Mouse (Mus musculus): ENCODE data around the gene Ctrl.
"Not testable (repeated sequence)": the region's sequence is repeated elsewhere in the genome, so short reads cannot be mapped to it uniquely, and the experiment has no call there.

Gene Ctrl

DNA sequence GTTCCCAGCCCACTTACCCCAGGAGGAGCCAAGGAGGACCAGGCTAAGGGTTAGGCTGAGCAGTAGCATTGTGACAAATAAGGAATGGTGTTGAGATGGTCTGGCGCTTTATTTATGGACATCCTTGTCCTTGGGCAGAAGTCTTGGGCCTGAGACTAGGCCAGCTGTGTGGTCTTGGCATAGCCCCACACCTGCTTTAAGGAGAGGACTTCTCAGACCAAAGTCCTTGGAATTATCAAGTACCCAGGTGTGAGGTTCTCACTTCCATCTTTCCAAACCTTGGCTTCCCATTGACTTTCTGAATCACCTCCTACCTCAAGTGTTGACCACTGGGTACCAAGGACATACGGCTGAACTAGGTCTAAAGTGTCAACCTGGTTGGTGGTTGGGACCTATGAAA is at the start of gene Ctrl:
Ctrl (minus strand) TSS at position 101 of the 400 bp plus-strand sequence.
- no peak for DNase-seq

DNA sequence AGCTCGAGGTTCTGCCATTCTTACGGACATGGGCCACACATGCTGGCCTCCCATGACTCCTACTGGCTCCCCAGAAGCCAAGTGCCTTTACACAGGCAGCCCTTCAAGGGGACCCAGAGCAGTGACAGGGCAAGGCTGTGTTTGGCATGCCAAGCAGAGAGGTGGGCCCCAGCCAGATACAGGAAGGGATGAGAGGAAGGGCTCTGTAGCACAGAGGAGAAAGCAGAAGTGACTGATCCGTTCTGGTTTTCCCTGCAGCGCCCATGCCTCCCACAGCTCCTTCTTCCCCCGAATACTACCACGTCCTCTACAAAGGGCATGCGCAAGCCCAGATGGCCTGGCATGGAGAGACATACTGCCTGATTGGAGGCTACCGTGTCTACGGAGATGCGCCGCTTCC is 49.7 kb upstream of the Ctrl start:
- not testable (repeated sequence) for DNase-seq

DNA sequence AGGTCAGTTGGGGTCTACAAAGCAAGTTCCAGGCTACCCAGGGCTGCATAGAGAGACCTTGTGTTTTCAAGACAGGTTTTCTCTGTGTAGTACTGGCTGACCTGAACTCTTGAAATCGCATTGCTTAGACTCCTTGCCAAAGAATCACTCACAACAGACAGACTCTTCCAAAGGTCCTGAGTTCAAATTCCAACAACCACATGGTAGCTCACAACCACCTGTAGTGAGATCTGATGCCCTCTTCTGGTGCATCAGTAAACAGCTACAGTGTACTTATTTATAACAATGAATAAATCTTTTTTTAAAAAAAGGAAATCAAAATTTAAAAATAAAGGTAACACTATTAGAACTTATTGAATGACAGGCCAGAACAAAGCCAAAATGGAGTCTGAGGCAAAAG is 47.5 kb upstream of the Ctrl start:
- no peak for DNase-seq

DNA sequence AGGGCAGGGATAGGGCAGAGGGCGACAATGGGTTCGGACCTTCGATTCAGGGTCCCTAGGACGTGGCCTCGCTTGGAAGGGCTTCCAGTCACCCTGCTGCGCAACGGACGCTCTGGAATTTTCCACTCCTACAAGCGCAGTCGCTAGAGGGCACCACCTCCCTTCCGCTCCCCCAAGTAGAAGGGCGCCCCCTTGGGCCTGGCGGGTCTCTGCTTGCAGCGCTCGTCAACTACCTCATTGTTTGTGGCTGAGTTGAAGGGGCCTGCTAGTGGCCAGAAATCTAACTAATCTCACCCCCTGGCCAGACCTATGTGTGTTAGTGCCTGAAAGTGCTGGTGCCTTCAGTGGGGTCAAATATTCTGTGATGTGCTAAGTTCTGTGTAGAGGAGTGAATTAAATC is 45.7 kb upstream of the Ctrl start, which contains the start of gene Dpep3:
Dpep3 (minus strand) TSS at position 105 of the 400 bp plus-strand sequence.
- no peak for DNase-seq

DNA sequence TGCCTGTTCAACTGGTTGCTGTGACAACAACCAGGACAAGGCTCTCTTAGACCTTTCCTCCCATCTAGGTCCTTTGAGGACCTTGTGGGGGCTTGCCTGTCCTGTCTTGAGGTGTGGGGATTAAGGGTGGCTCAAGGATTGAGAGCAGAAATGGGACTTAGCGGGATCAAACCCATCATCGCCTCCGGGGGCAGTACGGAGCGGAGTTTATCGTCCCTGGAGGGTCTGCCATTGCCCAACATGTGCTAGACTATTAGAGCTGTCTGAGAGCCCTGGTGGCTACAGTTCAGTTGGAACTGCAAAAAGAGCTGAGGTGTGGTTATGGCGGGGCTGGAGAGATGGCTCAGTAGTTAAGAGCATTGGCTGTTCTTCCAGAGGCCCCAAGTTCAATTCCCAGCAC is 41.7 kb upstream of the Ctrl start:
- no peak for DNase-seq

DNA sequence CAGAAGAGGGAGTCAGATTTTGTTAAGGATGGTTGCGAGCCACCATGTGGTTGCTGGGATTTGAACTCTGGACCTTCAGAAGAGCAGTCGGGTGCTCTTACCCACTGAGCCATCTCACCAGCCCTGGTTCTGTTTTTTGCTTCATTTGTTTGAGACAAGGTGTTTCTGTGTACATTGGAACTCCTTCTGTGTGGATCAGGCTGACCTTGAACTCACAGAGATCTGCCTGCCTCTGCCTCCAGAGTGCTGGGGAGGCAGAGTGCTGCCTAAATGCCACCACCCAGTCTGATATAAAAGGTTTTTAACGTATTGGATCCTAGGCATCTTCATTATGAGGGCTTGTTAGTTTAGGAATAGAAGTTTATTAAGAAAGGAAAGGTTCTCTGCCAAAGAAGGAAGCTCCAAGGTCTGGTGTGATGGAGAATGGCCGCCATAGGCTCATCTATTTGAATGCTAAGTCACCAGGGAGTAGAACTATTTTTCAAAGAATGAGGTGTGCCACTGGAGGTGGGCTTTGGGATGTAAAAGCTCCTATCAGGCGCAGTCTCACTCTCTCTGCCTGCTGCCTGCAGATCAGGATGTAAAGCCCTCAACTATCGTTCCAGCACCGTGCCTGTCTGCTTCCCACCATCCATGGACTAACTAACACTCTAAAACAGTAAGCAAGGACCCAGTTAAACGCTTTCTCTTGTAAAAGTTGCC is 37.5 kb upstream of the Ctrl start:
- no peak for DNase-seq

DNA sequence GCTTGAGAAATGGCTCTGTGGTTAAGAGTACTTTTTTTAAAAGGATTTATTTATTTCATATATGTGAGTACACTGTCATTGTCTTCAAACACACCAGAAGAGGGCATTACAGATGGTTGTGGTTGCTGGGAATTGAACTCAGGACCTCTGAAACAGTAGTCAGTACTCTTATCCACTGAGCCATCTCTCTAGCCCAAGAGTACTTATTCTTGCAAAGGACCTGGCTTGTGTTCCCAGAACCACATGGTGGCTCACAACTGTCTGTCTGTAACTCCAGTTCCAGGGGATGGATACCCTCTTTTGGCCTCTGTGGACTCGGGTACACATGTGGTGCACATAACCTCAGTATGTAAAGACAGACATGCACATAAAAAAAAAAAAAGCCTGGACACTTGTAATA is 35.7 kb upstream of the Ctrl start:
- DNase-seq: no peak

DNA sequence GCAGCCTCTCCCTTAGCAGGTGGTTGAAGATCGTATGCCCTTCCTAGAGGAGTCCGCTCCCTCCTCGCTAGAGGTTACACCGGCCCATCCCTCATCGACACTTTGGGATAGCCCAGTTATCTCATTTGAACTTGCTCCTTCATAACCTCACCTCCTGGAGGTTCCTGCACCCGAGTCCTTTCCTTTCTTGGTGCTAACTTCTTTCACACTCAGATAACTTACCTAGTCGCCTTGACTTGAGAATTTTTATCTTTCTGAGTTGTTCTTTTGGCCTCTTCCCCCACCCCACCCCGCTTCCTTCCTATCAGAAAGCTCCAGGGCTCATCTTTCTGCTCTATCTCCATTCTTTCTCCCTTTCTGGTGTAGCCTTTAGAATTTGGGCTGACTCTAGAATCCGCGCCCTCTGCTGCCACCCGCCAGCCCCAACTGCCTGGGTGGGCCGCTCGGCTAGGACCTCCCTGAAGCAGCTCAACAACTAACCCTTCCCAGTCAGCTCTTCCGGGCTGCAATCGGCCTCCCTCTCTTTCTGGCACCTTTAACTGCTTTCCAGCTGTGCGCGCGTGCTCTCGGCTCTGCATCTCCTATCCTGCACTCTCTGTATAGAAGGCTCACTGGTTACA is 33.1 kb upstream of the Ctrl start:
- DNase-seq: no peak

DNA sequence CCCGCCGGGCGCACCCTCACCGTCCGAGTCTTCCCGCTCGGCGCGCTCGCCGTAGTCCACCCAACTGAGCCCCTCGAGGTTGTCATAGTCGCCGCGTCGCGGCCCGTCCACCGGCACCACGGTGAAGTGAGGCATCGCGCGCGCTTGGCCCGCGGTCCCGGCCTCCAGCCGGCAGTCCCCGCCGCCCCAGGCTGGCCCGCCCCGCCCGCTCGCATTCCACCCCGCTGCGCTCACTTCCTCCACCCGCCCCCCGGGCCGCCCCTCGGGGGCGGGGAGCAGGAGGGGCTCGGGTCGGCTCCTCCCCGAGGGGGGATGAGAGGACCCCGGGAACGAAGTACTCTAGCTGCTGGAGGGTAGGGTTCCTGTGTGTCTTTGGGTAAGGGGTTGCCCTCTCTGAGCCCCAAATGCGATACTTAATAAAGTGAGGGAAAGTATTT is 32.3 kb upstream of the Ctrl start, which contains the start of gene Slc12a4:
Slc12a4 (minus strand) TSS at position 193 of the 437 bp plus-strand sequence.
- peak; percentile 89 for DNase-seq

DNA sequence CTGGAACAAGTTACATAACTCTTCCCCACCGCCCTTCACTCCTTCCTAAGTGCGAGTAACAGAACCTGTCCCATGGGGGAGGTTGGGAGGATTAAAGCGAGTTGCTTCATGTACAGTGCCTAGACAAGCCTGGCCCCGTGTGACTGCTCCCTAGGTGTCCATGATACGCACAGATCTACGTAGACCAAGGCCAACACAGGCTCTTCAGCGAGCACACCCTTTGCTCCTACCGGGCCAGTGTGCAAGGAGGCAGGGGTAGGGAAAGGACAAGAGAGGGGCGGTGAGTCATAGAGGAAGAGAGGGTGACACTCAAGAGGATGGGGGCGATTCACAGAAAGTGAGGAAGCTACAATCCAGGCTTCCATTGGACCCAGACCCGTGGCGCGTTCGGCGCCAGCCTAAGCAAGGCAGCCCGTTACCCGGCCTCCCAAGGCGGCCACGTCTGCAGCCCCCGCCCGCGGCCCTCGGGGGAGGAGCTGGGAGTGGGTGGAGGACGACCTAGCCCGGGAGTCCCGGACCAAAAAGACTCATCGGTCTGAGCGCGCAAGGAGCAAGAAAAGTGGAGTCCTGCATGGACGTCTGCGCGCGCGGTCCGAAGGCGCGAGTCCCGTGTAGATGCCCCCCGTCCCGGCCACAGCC is 31.7 kb upstream of the Ctrl start:
- peak; percentile 64 for DNase-seq

DNA sequence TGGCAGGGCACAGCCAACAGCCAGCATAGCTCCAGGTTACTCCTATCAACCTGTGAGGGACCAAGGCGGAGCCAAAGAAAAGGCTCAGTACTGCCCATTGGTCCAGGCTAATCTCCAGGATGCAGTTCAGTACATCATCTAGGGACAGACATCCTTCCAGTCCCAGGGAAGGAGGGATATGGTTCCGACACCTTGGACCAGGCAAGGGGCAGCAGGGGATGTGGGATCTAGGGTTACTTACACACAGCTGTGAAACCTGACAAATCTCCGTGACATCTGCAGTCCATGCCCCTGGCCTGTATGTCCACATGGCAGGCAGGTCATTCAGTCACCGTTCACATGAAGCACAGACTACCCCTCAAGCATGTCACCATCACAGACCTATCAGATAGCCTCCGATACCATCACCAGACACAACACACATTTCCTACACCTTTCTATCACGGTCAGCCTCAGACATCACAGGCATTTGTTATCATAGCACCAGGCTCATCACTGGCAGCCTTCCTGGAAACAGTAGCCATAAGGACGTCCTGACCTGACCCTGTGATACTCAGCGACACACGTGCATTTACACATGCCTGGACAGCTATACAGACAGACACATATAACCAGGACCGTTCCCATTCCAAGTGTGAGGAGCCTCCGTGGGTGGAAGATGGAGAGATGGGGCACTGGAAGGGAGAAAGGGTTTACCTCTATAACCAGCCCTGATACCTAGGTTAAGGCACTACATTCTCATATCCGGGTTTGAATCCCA is 31.0 kb upstream of the Ctrl start:
- DNase-seq: no peak

DNA sequence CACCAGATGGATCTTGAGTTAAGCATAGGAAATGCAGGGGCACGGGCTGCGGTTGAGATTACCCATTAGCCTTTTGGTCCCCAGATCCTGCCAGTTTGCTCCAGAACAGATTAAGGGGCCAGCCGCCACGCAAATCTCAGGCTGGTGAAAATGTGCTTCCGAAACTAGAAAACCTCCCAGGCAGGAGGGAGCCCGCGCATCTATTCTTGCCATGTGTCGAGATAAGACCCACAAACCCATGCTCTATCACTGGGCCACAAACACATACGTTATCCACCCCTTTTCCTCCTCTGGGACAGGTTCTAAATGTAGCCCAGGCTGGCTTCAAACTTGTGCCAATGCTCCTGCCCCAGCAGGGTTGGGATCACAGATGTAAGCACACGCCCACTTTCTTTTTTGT is 27.9 kb upstream of the Ctrl start:
- no peak for DNase-seq

DNA sequence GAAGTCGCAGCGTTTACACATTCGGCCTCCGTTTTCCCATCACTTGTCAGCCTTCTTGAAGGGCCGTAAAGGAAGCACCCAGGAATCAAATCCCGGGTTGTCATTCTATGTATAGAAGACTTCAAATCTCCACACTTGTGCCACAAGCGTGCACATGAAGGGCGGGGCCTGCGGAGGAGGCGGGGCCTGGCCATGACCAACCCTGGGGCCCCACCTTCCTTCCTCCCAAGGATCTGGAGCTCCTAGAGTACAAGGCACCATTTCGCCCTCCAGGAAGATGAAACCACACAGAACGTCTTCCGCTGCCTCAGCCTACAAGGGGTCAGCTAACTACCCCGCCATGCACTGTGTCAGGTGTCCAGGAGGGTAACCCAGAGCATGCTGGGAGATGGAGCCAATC is 27.4 kb upstream of the Ctrl start:
- no peak for DNase-seq

DNA sequence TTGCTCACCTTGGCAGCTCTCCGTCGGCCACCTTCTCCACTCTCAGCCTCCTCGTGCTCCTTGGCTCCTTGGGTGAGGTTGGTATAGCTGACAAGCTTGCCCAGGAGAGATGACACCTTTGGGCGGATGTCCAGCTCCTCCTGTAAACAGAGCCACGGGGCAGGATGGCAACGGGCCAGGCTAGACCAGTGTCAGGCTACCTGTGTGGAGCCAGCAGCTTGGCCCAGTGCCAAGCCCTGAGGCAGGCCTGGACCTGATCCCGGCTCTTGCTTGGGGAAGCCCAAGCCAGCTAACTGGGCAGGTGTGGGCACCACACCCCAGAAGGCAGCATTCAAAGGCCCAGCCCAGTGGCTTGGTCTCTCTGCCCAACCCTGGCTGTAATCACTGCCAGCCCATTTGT is 25.7 kb upstream of the Ctrl start:
- DNase-seq: peak; percentile 90

DNA sequence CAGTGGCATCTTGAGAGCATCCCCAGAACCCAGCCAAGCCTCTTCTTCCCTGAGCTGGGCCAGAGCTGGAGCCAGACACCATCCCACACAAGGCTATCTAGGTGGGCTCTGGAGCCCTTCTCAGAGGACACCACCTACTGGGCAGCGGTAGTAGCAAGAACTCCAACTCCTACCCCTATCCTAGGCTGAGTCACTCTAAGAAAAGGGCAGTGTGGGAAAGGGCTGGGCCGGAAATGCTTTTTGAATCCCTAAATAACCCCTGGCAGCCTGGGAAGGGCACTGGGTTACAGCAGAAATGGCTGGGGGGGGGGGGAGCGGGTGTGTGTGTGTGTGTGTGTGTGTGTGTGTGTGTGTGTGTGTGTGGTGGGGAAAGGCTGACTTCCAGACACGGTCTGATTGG is 24.2 kb upstream of the Ctrl start:
- DNase-seq: peak; percentile 81

DNA sequence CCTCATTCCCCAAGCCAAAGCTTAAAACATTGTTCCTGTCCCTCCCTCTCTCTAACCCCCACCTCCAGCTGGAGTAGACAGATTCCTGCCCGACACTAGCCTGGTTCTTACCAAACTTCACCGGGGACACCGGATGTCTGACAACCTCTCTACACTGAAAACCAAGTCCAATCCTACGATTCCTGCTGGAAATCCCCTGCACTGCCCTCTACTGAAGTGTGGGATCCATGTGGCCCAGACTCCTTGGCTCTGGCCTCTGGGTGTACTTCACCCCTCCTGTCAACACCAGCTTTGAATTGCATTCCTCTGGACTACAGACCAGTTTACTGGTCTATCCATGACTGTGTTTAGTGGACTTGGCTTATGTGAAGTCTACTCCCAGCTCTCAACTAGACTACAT is 22.9 kb upstream of the Ctrl start:
- no peak for DNase-seq

DNA sequence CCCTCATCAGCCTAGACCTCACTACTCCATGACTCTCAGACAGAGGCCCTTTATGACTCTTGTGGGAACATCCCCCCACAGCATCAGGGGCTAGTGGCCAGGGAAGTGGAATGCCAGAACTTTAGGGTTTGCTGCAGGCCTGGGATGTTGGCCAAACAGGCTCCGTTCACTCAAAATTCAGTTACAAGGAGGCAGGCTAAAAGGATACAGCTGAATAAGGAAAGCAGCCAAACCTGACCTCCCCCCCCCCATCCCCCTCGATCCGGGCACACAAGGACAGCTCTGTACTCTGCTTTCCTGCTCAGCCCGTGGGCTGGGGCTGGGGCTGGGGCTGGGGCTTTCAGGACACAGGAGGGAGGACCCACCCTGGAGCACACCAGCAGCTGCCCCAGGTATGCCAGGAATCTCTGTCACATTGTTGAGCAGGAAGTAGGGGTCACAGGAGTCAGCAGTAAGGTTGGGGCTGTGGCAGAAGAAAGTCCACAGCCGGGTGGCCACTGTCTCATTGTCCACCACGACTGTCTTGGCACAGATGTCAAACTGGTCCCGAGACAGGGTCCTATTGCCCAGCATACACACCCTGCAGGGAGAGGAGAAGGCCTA is 17.5 kb upstream of the Ctrl start:
- peak; percentile 72 for DNase-seq

DNA sequence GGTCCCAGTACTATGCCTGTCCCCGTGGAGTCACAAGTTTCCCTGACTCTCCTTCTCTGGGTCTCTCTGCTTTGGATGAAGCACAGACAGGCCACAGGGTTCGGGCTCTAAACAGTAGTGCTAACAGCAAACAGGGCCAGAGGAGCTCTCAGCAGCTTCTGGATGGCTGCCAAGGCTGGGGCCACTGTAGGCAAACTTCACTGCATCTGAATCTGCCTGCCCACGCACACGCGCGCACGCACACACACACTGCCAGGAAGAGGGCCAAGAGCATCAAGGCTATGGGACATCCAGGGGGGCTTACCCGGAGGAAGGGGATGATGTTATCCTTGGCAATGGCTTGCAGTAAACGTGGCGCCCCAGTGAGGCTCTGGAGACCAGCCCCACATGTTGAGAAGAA is 15.7 kb upstream of the Ctrl start:
- peak; percentile 72 for DNase-seq

DNA sequence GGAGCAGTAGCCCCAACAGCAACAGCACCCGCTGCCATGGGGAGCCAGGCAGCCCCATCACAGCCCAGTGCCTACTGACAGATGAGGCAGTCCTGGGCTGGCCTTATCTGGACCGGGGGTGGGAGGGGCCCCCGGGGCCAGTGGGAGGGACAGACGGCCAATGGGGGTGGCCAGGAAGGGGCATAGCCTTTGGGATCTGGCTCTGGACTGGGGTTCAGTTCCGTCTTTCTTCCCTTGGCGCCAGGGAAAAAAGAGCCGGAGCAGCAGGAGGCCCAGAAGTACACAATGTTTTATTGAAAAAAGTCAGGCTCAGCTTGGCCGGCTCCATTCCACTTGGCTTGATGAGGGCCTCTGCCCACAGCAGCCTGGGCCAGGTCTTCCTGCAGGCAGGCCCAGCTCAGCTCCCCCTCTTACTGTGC is 9.7 kb upstream of the Ctrl start, which contains the start of gene Lcat:
Lcat (minus strand) TSS at position 62 of the 419 bp plus-strand sequence.
- no peak for DNase-seq

DNA sequence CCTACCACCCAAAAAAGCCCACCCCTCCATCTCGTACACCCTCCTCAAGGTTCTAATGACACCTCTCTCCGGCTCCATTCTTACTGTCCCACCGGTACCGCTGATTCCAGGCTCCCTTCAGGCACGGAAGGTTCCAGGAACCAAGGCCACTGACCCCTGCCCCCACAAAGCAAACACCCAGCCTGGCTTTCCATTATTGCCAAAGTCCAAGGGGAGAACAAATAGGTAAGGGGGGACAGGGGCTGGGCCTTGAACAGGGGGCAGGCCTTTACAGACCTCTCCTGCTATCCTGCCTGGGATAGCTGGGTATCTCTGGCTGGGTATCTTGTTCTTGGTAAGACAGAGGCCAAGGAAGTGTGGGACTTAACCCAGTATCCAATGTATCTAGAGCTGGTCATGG is 8.9 kb upstream of the Ctrl start:
- no peak for DNase-seq

DNA sequence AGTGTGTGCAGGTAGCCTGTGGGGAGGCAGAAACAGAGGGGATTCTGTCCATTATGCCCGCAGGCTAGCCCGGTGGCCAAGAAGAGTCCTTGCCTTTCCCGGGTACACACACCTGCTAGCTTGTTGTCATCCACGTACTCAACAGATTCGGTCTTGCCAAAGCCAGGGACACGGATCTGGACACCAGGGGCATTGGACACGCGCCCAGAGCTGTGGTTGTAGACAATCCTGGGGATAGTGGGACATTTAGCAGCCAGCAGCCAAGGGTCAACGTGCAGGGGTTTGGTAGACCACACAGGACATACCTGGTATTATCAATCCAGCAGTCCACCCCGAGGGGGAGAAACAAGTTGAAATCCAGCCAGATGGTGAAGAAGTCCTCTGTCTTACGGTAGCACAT is 8.4 kb upstream of the Ctrl start:
- no peak for DNase-seq

DNA sequence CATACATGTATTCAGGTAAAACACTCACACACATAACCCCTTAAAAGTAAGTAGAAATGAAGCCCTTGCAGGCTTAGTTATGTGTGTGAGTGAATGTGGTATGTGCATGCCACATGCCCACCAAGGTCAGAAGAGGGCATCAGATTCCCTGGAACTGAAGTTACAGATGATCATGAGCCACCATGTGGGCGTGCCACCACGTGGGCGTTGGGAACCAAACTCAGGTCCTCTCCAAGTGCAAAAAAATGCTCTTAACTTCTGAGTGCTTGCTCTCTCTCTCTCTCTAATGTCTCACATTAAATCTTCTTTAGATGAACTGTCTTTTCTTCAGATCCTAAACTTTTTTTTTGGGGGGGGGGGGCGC is 4.6 kb upstream of the Ctrl start, which contains the start of gene Psmb10:
Psmb10 (minus strand) TSS at position 139 of the 364 bp plus-strand sequence.
- DNase-seq: peak; percentile 45
